Mouse (Mus musculus) layer of hippocampus, adult 18-20 months (tissue): ENCODE results near the gene Sfxn2. TPM values are rescaled to one million over a fixed set of nuclear protein-coding genes. Genes with fewer than 3 reads are reported as not detected.

ENCODE experiments used
- DNase-seq, 2 experiments: peaks; one replicate each; pipeline ENCODE4 v3.0.0; 2022; ENCODE audit warnings: low spot score in 2 of 2
- long read RNA-seq: library from polyadenylated mRNA; stranded (forward); transcript quantifications from one replicate; pipeline ENCODE4 v2.0.0, GENCODE M21; 2021
- total RNA-seq, 2 experiments: library from RNA; stranded (reverse); gene quantifications; 2 replicates each; pipeline ENCODE4 v1.2.3; 2021

Sfxn2 gene
- total RNA-seq: 1 to 10 TPM; 5.2 to 7.6 TPM
- long read RNA-seq, partial matches to known transcripts: 0 of 3 reads
- long read RNA-seq, other reads (novel, unspliced or antisense): 2 of 3 reads

DNA sequence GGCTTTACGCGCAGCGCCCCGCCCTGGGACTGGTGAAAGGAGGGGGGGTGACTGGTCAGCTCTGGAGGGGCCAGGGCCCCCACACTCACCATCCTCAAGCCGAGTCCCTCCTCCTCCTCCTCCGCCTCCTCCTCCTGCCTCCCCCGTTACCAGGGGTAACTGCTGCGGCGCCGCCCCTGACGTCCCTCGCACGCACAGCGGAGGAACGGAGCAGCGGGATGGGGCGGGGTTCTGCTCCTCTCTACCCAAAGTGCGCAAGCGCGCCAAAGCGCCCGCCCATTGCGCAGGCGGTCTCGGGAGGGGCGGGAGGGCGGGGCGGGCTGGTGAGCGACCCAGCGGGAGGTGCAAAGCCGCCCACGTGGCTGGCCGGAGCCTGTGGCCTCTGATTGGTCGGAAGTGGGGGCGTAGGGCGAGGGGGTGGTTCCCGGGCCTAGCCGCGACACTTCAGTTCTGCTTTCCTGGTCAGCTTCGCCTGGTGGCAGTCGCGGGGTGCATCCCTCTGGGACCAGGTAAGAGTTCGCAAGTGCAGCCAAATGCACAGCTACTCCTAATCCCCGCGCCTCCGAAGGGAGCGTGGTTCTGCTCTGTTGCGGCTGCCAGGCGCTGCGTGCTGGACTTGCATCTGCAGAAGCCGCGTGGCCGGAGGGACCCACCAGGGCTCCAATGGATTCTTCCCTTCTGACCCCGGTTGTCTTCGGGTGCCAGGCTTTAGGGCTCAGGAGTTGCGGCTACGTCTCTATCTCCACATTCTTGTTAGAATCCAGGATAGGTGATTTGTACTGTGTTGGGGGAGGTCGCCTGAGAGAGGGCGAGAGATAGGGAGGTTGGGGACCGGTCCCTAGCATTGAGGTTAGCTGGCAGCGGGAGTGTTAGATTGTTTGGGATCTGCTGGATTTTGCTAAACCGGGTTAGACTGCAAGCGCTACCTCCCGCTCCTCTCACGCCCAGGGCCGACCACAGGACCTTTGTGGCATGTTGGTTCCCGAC, at the start of gene Sfxn2, which contains the start of gene Arl3:
Gene Sfxn2 (plus strand): TSS at position 415 of the 987 bp plus-strand sequence.
Gene Arl3 (minus strand): TSS at position 248 of the 987 bp plus-strand sequence.
- DNase-seq: peak; percentile 92 to 95

DNA sequence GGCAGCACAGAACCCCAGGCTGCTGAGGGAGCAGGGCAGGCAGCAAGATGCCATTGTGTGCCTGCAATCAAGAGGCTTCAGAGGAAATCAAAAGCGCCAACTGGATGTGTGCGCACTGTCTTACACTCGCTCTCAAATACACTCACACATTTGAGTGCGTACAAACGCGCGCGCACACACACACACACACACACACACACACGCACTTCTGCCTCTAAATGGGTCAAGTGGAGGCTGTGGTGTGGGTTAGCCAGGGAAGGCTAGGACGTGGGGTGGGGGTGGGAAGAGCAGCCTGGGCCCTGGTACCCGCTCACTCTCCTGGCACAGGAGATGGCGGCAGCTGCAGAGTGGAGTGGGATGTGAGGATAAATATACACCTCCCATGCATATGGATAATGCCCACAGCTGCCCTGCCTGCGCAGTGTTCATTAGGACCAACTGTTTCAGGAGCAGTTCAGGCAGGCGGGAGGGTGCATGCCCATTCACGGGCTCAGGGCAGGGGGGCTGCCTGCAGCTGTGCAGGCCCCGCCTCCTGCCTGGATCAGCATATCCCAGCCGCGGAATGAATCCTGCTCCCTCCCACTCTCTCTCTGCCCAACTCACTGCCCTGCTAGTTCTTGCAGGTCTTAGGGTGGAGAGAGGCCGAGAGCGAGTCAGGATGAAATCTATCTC, 49.5 kb upstream of the Sfxn2 start:
- DNase-seq: peak; percentile 65 to 80

DNA sequence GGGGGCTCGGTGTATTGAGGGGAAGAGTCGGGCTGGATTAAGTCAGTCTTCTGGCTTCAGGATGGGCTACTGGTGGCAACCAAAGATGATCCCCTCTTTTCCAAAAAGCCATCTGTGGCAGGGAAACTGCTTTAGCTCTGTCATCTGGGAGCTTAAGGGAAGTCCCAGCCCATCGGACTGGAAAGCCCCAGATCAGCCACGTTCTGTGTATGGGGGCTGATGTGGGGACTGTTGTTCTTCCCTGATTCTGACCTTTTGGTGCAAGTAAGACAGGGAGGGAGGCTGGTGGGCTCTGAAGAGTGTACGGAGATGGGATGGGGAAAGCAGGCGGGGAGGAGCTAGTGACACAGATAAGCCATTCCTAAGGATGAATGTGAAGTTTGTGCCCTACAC, 49.0 kb upstream of the Sfxn2 start:
- no peak for DNase-seq

DNA sequence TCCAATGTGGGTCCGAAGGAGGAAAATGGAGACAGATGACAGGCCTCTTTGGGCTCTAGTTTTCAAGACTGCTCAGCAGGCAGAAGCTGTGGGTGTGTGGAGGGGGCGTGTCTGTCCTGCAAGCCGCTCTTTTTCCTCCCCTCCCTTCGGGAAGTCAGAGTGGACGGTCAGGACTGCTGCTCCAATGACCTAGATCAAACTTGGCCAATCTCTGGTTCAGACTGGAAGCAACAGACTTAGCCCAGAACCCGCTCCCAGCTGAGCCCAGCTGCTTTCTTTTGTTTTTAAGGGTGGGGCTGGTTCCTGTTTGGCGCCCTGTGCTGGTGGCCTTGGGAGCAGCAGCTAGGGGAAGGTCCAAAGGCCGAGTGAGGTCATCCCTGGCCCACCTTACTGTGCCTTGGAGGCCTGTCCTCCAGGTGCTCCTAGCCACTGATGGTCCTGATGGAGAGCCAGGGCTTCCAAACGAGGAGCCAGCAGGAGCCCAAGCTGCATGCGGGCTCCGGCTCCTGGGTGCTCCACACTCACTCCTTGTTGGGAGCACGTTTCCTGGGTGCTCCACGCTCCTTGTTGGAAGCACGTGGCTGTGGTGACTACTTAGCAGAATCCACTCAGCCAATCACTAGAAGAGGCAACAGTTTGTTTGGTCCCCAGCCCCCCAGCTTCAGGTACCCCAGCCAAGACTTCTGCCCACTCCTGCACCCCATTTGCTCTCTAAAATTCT, 48.4 kb upstream of the Sfxn2 start:
- DNase-seq: peak in 1 of 2 experiments; percentile 19

DNA sequence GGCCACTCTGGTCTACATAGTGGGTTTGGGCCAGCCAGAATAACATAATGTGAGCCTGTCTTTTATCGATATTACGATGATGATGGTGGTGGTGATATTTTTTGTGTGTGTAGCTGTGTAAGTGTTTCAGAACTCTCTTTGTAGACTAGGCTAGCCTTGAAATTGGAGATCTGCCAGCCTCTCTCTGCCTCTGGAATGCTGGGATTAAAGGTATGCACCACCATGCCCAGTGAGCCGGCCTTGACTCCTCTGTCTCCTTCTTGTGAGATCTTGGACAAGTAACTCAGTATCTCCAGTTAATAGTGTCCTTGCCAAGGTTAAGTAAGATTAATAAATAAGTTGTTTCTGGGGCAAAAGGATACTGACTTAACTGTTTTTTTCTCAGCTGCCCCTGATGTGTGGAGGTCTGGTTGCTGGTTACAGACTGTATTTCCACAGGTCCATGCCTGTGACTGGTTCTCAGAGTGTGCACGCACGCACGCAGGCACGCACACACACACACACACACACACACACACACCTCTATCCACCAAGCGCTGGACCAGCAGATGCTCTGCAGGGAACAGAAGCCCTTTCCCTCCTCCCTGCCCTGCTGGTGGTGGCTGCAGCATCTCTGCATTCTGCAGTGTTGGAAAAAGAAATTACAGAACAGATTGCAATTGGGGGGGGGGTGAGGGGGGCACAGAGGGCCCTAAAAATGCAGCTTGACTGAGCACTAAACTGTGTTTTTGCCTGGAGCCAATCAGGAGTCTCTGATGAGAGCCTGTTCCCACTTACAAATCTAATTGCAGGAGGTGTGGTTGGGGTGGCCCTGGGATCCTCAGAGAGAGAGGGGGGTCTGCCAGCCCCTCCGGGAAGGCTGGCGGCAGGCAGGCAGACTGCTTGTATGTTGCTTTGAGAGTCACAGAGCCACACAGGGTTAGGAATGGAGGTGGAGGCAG, 47.2 kb upstream of the Sfxn2 start:
- peak in 1 of 2 experiments; percentile 7 for DNase-seq

DNA sequence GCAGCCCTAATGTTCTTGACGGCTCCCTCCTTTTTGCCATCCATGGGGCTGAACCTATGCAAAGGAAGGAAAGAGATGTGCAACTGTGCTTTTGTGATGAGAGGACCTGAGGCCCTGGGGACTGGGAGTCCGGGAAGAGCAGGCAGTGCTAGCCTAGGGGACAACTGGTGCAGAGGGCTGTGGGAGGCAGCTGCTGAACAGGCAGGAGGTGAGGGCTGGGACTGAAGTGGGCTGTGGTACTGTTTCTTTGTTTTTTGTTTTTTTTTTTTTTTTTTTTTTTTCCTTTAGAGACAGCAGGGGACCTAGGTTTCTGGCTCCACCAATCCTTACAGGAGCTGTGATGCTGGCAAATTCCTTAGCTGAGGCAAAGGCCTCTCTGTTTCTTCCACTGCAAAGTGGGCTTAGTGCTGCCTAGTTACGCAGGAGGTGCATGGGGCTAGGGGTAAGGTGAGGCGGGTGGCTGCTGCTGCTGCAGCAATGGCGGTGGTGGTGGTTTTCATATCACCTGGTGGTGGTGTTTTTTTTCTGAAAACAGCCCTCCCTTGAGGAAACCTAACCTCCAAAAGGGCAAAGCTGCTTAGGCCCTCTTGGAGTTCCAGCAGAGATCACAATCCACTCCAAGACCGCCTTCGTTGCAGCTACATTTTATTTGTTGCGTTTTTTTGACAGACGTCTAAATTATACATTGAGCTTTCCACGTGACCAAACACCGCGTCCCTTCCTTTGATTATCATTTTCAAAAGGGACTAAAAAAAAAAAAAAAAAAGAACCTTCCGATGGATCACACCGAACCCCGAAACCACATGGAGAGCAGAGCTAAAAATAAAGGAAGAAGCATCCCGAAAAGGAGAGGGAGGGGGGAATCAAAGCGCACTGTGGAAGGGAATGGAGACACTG, 45.3 kb upstream of the Sfxn2 start:
- DNase-seq: peak in 1 of 2 experiments; percentile 24

DNA sequence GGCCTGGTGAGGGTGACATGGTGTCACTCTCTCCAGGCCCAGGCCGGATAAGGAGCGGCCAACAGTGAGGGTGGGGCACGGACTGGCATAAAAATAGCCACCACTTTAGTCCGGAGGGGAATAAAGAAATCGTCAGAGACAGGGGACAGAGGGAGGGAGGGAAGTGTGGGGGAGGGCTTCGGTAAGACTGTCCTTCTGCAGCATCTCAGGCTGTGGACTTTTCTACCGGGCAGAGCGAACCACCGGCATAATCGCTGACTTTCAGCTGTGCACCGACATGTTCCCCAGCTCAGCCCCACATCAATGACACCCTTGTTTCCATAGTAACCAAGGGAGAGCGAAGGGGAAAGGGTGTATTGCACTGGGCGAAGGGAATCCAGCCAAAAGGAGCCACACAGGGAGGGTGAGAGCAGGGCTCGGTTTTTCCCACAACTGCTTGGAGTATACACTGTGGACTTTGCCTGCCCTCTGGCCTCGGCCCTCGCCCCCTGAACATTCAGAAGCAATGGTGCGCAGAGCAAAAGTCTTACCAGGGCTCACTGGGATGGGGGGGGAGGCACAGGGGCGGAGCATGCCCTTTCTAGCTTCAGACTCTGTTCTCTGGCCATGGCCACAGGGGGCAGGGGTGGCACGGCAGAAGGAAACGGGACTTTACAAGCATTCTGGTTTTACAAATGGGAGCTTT, 44.5 kb upstream of the Sfxn2 start:
- DNase-seq: peak; percentile 49 to 66

DNA sequence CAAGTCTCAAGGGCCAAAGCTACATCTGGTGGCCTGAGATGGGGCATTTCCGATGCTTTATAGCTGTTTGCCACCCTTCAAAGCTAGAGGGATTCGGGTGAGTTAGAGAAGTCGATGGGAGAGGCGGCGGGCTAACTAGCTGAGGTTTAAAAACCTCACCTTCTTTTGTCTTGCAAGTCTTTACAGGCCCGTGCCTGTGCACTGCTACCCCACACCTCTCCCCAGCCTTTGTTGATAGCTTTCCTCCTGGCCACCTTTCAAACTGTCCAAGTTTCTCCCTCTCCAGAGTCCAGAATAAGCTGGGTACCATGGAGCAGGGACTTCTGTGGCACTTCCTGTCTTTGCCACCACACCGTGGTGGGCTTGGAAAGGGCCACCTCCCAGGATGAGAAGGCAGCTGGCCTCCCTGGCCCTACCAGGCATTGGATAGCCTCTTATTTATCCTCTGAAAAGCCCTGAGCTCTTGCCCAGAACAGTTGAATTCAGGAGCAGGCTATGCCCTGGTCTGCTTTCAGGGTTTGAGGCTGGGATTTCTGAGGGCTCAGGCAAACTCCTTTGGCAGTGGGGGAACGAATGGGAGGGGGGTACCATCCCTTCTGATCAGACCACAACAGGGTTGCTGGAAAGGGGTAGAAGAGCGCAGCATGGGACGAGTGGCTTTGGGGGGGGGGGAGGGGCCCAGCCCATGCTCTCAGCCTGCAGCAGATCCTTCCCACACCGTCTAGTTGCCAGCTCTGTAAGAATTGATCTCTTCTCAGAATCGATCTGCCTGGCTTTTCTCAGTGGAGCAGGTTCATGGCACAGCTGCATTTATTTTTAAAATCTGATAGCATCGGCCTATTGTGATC, 43.3 kb upstream of the Sfxn2 start:
- DNase-seq: peak in 1 of 2 experiments; percentile 30

DNA sequence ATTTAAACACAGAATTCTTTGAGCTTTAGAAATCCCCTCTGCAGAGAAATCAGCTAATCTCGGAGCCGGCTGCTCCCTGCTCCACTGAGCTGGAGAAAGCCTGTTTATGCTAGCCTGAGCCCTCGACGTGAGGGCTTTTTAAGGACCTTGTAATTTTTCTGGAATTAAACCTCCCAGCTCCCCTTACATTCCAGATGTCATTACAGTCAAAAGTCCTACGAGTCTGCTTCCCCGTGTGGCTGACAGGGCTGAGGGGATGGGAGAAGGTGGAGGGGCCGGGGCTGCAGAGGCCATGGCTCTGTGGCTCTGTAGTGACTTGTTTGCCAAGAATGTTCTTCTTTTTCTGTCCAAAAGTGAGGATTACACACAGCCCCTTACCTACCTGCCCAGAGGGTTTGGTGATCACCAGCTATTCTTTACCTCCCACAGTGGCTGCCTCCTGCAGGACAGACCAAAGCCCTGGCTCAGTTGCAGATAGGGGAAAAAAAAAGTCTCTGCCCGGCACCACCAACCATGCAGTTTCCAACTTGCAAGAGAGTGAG, 42.6 kb upstream of the Sfxn2 start:
- peak in 1 of 2 experiments; percentile 12 for DNase-seq

DNA sequence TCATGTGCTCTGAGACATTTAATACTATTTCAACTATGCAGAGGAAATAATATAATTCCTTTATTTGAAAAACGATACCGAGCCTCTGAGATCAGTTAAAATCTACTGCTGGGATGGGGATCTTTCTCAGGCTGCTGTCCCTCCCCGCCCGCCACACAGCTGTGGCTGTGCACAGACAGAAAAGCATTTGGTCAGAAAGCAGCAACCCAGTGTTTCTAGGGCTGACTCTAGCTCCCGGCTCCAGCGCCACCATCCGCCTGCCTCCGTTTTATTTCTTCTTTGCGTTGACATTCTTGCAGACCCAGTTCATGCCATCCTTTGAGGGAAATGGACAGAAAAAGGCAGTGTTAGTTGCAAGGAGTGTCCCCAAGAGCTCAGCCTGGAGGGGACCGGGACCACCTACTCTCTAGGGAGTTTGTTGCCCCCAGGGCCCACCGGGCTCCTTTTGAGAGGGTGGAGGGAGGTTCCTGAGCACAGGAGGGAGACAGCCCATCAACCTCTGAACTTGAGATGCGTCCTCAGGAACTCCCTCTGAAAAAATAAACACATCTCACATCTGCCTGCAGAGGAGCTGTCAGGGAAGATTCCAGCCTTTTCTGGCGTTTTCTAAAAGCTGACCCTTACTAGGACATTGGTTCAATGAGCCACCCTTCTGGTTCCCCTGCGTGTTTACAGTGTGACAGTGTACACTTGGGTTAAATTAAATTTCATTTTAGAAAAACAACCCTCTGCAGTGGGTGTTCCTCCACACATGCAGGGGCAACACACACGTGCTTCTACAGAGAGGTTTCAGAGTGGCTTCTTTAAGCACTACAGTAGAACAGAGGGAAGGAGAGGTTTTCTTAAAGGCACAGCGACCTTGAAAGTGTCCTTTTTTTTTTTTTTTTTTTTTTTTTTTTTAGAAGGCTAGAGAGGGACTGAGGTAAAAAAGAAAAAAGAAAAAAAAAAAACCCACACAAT, 41.8 kb upstream of the Sfxn2 start:
- DNase-seq: peak in 1 of 2 experiments; percentile 61

DNA sequence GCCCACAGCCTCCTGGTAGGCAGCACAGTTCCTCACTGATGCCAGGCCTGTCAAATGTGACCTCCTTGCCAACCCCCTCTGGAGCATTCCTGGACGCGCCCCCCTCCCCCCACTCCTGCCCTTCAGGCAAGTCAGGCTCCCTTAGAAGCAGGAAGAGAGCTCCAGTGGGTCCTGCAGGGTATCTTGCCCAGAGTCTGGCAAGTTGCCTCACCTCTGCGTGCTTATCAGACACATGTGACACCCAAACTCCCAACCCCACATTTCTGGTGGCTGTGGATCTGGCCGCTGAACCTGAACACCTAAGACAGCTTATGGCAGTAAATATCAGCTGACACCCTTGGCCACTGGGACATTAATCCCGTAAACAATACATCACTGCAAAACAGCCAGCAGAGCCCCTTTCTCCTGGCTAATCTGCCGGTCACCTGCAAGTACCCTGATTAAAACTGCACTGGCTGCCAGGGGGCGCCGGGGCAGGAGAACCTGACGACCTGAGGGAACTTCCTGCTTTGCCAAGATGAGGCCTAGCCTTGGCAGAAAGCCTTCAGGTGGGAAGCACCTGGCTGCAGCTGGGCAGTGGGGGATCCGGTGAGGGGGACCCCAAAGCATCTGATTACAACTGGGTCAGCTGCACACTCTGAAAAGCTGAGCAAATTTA, 41.0 kb upstream of the Sfxn2 start:
- no peak for DNase-seq

DNA sequence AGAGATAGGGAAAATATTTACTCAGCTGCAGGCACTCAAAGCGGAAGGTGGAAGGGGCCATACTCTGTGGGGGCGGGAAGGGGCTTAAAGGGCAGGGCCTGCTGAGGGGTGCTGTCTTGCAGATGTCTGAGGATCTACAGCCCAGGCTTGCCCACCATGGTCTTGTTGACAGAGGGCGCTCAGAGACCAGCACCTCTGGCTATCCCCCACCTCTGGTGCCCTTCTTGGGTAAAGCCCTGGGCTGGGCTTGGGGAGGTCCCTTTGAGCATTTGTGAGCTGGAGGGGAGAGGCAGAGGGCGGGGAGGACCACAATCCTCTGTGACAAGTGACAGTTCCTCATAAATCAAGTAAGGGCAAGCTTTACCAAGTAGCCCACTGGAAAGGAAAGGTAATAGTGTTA, 40.1 kb upstream of the Sfxn2 start:
- DNase-seq: no peak

DNA sequence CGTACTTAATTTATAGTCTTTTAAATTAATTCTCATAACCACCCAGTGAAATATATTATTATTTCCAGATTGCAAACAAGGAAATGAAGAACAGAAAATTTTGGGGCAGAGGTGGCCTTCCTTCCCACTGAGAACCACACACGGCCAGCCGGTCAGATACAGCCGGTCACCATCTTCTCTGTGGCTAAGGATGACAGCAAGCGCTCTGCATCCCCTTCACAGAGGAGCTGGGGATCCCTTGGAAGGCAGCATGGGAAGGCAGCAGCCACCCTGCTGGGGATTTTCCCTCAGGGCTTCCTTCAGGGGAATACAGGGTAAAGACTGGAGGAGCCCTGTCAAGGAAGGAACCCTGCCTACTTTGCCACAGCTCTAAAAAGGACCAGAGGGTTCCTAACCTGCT, 39.6 kb upstream of the Sfxn2 start:
- no peak for DNase-seq

DNA sequence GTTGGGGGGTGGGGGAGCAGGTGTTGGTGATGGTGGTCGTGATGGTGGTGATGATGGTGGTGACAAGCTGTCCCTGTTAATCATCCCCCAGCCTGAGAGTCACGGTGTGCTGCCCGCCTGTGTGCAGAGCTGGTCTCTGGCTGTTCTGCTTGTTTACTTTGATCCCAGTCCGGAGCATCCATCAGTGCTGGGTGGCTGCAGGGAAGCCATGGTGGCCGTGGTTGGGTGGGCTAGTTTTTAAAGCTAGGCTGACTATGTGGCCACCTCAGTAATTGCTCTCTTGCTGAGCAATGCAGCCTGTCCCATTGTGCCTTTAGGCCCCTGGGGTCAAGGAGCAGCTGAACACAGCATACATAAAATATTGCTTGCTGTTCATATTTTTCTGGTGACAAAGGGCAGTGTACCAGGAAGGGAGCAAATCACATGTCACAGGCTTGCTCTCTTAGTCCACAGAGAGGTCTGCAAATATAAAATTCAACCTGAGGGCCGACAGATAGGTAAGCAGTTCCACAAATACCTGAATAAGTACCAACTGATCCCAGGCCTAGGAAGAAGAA, 38.5 kb upstream of the Sfxn2 start:
- DNase-seq: no peak

DNA sequence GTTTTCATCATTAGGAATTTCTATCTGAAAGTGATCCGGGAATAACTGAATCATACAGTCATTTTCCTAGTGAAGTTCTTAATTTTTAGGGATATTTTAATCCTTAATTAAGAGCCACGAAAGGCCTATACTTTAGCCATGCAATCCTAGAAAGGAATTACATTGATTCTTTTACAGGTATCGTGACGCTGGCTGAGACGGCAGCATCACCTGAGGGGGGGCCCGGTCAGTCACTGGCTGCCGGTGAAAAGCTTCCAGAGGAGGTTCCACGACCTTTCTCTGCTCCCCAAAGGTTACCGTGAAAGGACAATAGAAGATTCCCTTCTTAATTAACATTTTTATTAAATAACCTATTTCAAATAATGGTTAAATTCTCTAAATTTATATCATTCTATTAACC, 35.8 kb upstream of the Sfxn2 start:
- DNase-seq: no peak
